Mouse (Mus musculus): ENCODE data around the gene Ptpa. TPM values are rescaled to one million over a fixed set of nuclear protein-coding genes. Genes with fewer than 3 reads are reported as not detected.

The Ptpa gene
- polyA plus RNA-seq, 1 experiment from 2014 or later, result 156 TPM

DNA sequence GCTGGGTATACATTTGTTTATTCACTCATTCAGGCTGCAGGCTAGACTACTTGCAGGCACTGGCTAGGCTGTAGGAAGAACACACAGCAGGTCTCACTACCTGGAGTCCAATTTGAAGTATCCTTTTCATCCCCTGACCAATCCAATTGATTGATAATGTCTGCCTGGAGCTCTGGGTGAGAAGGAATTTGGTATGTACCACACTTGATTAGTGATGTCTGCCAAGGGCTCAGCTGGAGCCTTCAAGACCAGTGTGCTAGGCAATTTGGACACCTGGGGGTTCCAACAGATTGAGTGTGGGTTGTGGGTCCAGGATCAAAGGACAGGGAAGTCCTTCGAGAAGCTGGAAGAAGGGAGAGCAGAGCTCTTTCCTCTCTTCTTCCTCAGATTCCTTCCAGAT is 62.7 kb downstream of the Ptpa start:
- Histone ChIP-seq H3K4me3 (ENCODE audit: low read depth, low read length) (no peak overlapping the region), H3K4me1 (ENCODE audit: control insufficient read depth, insufficient read depth, low read length) (peaks cover 4% of the 10 kb centered on the region; the same call in 1 of the 2 replicates), H3K27ac (ENCODE audit: low read length) (no peak overlapping the region), H3K4me2 (ENCODE audit: low read length) (no peak overlapping the region), H3K27me3 (ENCODE audit: control insufficient read depth, insufficient read depth, low read depth, low read length) (no peaks in the 10 kb centered on the region), H3K36me3 (ENCODE audit: control insufficient read depth, insufficient read depth, low read length) (no peaks in the 10 kb centered on the region), H3K9ac (ENCODE audit: low read depth, low read length) (no peak overlapping the region), H3K9me3 (replicated peaks; ENCODE audit: control insufficient read depth, low read length, poor library complexity, severe bottlenecking) (no peaks in the 10 kb centered on the region)
- 44% methylated on average over 1 of the region's 1 CpGs for WGBS
- ATAC-seq, result no peak

DNA sequence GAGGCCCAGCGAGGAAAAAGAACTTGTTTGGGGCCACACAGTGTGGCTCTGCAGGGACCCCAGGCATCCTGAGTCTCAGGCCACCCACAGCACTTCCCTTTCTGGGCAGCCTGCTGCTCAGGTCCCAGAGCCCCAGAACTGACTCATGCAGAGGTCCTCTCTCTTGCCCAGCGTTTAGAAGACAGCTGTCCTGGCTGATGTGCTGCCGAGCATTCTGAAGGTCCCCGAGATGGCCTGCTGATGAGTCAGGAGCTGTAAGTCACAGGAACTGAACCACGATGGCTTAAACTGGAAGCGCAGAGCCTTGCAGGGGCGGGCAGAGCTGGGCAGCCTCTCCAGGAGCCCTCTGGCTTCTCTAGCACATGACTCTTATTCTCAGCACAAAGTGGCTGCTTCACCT is 71.8 kb downstream of the Ptpa start:
- WGBS, result 27% methylated on average over 7 of the region's 7 CpGs
- Histone ChIP-seq H3K27ac (ENCODE audit: low read length) (no peak overlapping the region), H3K9ac (ENCODE audit: low read depth, low read length) (no peak overlapping the region), H3K4me3 (ENCODE audit: low read depth, low read length) (no peak overlapping the region), H3K27me3 (ENCODE audit: control insufficient read depth, insufficient read depth, low read depth, low read length) (no peaks in the 10 kb centered on the region), H3K4me2 (ENCODE audit: low read length) (no peak overlapping the region), H3K4me1 (ENCODE audit: control insufficient read depth, insufficient read depth, low read length) (no peaks in the 10 kb centered on the region), H3K36me3 (ENCODE audit: control insufficient read depth, insufficient read depth, low read length) (no peaks in the 10 kb centered on the region), H3K9me3 (replicated peaks; ENCODE audit: control insufficient read depth, low read length, poor library complexity, severe bottlenecking) (no peaks in the 10 kb centered on the region)
- no peak for ATAC-seq

DNA sequence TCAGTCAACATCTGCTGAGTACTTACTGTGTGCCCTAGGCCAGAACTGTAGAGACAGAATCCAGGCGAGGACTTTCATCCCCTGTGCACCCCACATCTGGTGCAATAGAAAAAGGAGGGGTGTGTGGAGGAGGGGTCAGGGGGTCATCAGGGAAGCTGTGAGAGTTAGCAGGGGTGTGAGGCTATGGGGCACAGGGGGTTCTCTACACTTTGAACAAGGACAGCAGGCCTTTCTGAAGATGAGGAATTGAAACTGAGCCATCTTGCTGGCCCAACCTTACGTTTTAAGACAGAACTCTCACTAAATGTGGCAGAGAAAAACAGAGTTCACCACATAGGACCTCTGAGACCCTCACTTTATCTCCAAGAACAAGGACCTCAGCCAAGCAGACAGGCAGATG is 74.5 kb downstream of the Ptpa start:
- 74% methylated on average over 2 of the region's 2 CpGs for WGBS
- no peak overlapping the region for H3K27ac ChIP-seq (ENCODE audit: low read length)
- no peak overlapping the region for H3K4me3 ChIP-seq (ENCODE audit: low read depth, low read length)
- no peak overlapping the region for H3K9ac ChIP-seq (ENCODE audit: low read depth, low read length)
- no peaks in the 10 kb centered on the region for H3K36me3 ChIP-seq (ENCODE audit: control insufficient read depth, insufficient read depth, low read length)
- ATAC-seq, result no peak
- no peak overlapping the region for H3K4me2 ChIP-seq (ENCODE audit: low read length)
- H3K4me1 ChIP-seq (ENCODE audit: control insufficient read depth, insufficient read depth, low read length), result no peaks in the 10 kb centered on the region
- H3K27me3 ChIP-seq (ENCODE audit: control insufficient read depth, insufficient read depth, low read depth, low read length), result no peaks in the 10 kb centered on the region
- no peaks in the 10 kb centered on the region for H3K9me3 ChIP-seq (replicated peaks; ENCODE audit: control insufficient read depth, low read length, poor library complexity, severe bottlenecking)

DNA sequence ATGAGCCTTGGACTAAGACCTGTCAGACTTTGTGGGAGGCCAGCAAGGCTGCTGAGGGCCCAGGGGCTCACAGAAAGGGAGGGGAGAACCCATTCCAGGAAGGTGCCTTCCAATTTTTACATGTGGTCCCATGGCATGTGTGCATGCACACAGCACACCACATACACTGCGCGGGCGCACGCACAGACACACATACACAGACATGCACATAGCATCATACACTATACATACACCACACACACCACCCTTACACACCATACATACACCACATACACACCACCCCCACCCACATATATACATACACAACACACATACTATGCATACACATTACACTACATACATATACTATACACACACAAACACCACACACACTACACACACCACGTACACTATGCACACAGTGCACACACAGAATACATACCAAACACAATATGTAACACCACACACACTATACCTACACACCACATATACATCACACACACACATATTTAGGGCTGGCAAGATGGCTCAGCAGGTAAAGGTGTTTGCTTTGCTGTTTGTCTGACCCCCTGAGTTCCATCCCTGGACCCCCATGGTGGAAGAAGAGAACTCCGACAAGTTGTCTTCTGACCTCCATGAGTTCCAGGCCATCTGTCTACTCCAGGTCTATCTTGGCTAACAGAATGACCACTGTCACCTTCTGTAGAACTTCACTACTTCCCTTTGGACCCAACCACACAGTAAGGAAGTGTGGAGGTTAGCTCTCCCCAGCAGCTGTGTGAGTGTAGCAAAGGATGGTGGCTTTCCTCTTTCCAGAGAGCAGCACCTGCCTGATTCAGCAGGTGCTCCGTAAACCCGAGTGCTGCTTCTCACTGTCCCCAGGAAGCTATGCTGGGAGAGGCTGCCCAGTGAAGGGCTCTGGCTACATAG is 79.4 kb downstream of the Ptpa start:
- H3K27me3 ChIP-seq (ENCODE audit: control insufficient read depth, insufficient read depth, low read depth, low read length), result no peaks in the 10 kb centered on the region
- H3K4me1 ChIP-seq (ENCODE audit: control insufficient read depth, insufficient read depth, low read length), result peaks cover 3% of the 10 kb centered on the region; the same call in 1 of the 2 replicates
- no peak overlapping the region for H3K4me3 ChIP-seq (ENCODE audit: low read depth, low read length)
- no peaks in the 10 kb centered on the region for H3K36me3 ChIP-seq (ENCODE audit: control insufficient read depth, insufficient read depth, low read length)
- no peaks in the 10 kb centered on the region for H3K9me3 ChIP-seq (replicated peaks; ENCODE audit: control insufficient read depth, low read length, poor library complexity, severe bottlenecking)
- H3K27ac ChIP-seq (ENCODE audit: low read length), result no peak overlapping the region
- 78% methylated on average over 8 of the region's 8 CpGs for WGBS
- peak overlapping the region; percentile 47 for H3K4me2 ChIP-seq (ENCODE audit: low read length)
- H3K9ac ChIP-seq (ENCODE audit: low read depth, low read length), result no peak overlapping the region
- ATAC-seq, result peak; percentile 46

DNA sequence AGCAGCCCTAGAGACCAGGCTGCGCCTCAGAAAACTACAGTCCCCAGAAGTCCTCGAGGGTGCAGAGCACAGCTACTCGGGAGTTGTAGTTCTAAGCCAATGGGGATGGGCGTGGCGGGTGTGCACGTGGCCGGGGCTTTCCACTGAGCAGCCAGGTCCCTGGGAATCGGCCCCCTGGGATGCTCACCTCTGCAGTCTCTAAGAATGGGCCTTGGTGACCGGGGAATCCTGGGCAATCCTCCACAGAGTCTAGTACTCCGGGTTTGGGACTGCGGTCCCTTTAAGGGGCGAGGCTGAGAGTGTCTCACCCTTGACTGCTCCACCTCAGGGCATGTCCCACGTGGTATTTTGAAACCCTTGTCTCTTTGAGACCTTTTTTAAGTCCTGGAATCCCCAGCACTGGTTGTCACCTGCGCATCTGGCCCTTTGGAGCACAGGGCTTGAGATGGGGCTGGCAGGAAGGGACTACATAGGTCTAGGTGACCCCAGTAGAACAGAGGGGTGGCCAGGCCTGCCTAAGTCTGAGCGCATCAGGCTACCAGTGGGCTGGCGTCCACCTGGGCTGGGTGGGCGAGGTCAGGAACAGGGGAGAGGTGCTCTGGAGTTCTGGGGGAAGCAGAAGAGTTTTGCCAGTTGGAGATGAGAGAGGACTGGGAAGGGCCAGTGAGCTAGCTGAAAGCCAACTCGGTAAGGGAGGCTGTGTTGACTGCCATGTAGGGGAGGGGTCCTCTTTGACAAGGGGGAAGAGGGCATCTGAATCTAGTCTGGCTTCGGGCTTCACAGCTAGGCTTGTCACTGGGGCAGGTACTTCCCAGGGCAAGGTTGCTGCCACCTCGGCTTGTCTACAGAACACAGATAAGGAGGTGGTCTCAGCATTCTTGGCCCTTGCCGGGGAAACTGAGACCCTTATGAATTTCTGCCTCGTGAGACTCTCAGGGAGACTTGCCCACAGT is 80.3 kb downstream of the Ptpa start:
- WGBS, result 27% methylated on average over 22 of the region's 22 CpGs
- Histone ChIP-seq H3K4me3 (ENCODE audit: low read depth, low read length) (peak overlapping the region; percentile 20), H3K9me3 (replicated peaks; ENCODE audit: control insufficient read depth, low read length, poor library complexity, severe bottlenecking) (no peaks in the 10 kb centered on the region), H3K36me3 (ENCODE audit: control insufficient read depth, insufficient read depth, low read length) (no peaks in the 10 kb centered on the region), H3K9ac (ENCODE audit: low read depth, low read length) (peak overlapping the region; percentile 42; the same call in 1 of the 2 replicates), H3K27ac (ENCODE audit: low read length) (0 out of 2 replicates have a peak overlapping the region, but pooled peaks have one; percentile 18), H3K4me2 (ENCODE audit: low read length) (peak overlapping the region; percentile 47), H3K27me3 (ENCODE audit: control insufficient read depth, insufficient read depth, low read depth, low read length) (no peaks in the 10 kb centered on the region), H3K4me1 (ENCODE audit: control insufficient read depth, insufficient read depth, low read length) (peaks cover 3% of the 10 kb centered on the region; the same call in 1 of the 2 replicates)
- peak; percentile 97 for ATAC-seq

Small RNAs within 50 kb of the gene (microRNA-seq; reads per million reads assigned to microRNA genes)
- not detected for gene Gm47292

Other genes with a start within 250 kb of the Ptpa start
- 22.6 and 27.0 TPM in 2 replicates for gene Endog, start 244.5 kb upstream of the Ptpa start, polyA plus RNA-seq (2015; fragmentation: Nextera tagmentation; extraction: Ambion mirVana)
- 63.0 and 67.3 TPM in 2 replicates for gene Spout1, start 237.6 kb upstream of the Ptpa start, polyA plus RNA-seq (2015; fragmentation: Nextera tagmentation; extraction: Ambion mirVana)
- gene Kyat1, start 210.2 kb upstream of the Ptpa start, polyA plus RNA-seq (2015; fragmentation: Nextera tagmentation; extraction: Ambion mirVana), result 13.4 and 15.8 TPM in 2 replicates
- 55.4 and 57.8 TPM in 2 replicates for gene Lrrc8a, start 178.3 kb upstream of the Ptpa start, polyA plus RNA-seq (2015; fragmentation: Nextera tagmentation; extraction: Ambion mirVana)
- gene Gm28035, start 175.5 kb upstream of the Ptpa start, polyA plus RNA-seq (2015; fragmentation: Nextera tagmentation; extraction: Ambion mirVana), result 0.26 and 0.27 TPM in 2 replicates
- 6.1 and 7.2 TPM in 2 replicates for gene Phyhd1, start 149.8 kb upstream of the Ptpa start, polyA plus RNA-seq (2015; fragmentation: Nextera tagmentation; extraction: Ambion mirVana)
- gene Gm28038, start 135.0 kb upstream of the Ptpa start, polyA plus RNA-seq (2015; fragmentation: Nextera tagmentation; extraction: Ambion mirVana), result not detected in 2 replicates
- 38.0 and 40.9 TPM in 2 replicates for gene Dolk, start 129.7 kb upstream of the Ptpa start, polyA plus RNA-seq (2015; fragmentation: Nextera tagmentation; extraction: Ambion mirVana)
- 18.9 and 19.6 TPM in 2 replicates for gene Nup188, start 129.6 kb upstream of the Ptpa start, polyA plus RNA-seq (2015; fragmentation: Nextera tagmentation; extraction: Ambion mirVana)
- 206 and 218 TPM in 2 replicates for gene Sh3glb2, start 56.7 kb upstream of the Ptpa start, polyA plus RNA-seq (2015; fragmentation: Nextera tagmentation; extraction: Ambion mirVana)
- 32.9 and 35.0 TPM in 2 replicates for gene Miga2, start 51.8 kb upstream of the Ptpa start, polyA plus RNA-seq (2015; fragmentation: Nextera tagmentation; extraction: Ambion mirVana)
- gene Dolpp1, start 23.8 kb upstream of the Ptpa start, polyA plus RNA-seq (2015; fragmentation: Nextera tagmentation; extraction: Ambion mirVana), result 63.6 and 67.8 TPM in 2 replicates
- gene Crat, start 226 bp upstream of the Ptpa start, polyA plus RNA-seq (2015; fragmentation: Nextera tagmentation; extraction: Ambion mirVana), result 23.6 and 26.0 TPM in 2 replicates
- 2.0 TPM in 2 replicates for gene Ier5l, start 58.2 kb downstream of the Ptpa start, polyA plus RNA-seq (2015; fragmentation: Nextera tagmentation; extraction: Ambion mirVana)
- 0.62 TPM in 2 replicates for gene Cstad, start 179.0 kb downstream of the Ptpa start, polyA plus RNA-seq (2015; fragmentation: Nextera tagmentation; extraction: Ambion mirVana)

All from midbrain, embryonic 16.5 days (tissue).